Mouse (Mus musculus): ENCODE results near the gene Gm8247.
"Not testable (repeated sequence)": the region's sequence is repeated elsewhere in the genome, so short reads cannot be mapped to it uniquely, and the experiment has no call there.

The Gm8247 gene

DNA sequence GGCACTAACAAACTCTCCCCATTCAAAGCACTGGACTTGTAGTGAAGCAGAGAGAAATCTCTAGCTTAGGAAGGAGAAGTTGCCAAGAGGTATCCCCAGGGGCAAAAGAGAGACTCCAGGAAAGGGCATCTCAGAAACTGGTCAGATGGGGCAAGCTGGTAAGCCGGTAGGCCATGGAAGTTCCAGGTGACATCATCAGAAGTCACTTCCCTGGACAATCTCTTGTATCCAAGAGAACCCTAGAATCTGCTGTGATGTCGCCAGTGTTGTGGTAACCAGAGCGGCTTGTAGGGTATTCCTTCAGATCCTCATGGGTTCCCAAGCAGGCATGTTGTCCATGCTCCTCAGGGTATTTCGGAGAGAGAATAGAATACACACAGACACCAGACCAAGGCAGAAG lies at the start of gene Gm8247:
Gene Gm8247, plus strand, starts transcription at position 301 of the 400 bp plus-strand sequence.
- DNase-seq (ENCODE audit: low spot score in 2 of 2): not testable (repeated sequence)

DNA sequence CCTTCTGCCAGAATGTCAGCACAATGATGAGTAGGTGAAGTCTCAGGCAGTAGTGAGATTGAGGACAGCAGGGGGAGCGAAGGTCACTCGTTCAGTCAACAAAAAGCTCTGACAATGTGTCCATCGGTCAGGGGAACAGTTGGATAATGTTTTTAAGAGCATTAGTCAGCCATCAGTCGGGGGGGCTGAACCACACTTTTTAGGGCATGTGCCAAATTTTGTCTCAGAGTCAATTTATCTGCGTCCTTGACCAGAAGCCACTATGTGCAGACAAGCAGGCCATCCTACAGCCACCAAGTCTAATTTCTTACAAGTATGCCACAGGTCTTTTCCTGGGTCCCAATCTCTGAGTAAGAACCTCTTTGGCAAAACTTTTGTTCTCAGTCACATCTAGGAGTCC lies 35.0 kb upstream of the Gm8247 start:
- DNase-seq (ENCODE audit: low spot score in 2 of 2): not testable (repeated sequence)

- DNase-seq (ENCODE audit: low spot score in 2 of 2): peak; percentile 0
These were observed 8.8 kb downstream of the Gm8247 start for GRCm38 (mm10) chr14:44591765-44592164.

DNA sequence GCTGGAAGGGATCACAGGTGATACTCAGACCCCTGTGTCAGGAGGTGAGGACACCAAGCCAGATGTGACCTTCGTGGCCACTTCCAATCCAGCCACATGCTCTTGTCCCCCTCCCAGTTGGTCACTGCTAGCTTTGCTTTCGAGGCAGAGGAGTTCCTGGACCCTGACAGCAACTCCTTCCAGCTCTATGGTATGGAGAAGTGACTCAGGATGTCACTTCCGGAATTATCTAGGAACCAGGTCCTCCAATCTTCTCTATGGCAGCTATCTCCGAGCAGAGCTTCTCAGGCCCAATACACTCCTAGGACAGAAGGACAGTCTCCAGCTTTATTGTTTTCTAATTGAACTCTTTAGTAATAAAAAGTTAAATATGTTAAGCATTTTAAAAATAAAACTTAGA lies 44.8 kb downstream of the Gm8247 start, which contains the start of gene Gm5624:
Gene Gm5624, minus strand, starts transcription at position 202 of the 400 bp plus-strand sequence.
- not testable (repeated sequence) for DNase-seq (ENCODE audit: low spot score in 2 of 2)

All from heart, adult 9 months (tissue).